Mouse (Mus musculus) hindbrain, embryonic 13.5 days (tissue): ENCODE results near the gene D17H6S53E. TPM values are rescaled to one million over a fixed set of nuclear protein-coding genes. Genes with fewer than 3 reads are reported as not detected.

ENCODE experiments used
- ATAC-seq: fragments of 200-750 bp; cut with Nextera tagmentation; 2 replicates; pipeline ENCODE4 v1.8.0; 2017; ENCODE audit warnings: moderate TSS enrichment; ENCODE audit not compliant: low FRiP score
- H3K27ac ChIP-seq: fragments of 300-500 bp; sonication (generic); 2 replicates; pipeline ENCODE4 v1.5.1; 2015; ENCODE audit warnings: inconsistent platforms, mild to moderate bottlenecking, moderate library complexity
- H3K27me3 ChIP-seq: fragments of 300-500 bp; sonication (generic); 2 replicates; pipeline ENCODE4 v1.6.1; 2015; ENCODE audit warnings: mild to moderate bottlenecking, inconsistent platforms
- H3K36me3 ChIP-seq: fragments of 300-500 bp; sonication (generic); 2 replicates; pipeline ENCODE4 v1.6.1; 2015; ENCODE audit warnings: mild to moderate bottlenecking, inconsistent platforms
- H3K4me1 ChIP-seq: fragments of 300-500 bp; sonication (generic); replicated peaks from 2 replicates; pipeline ENCODE4 v1.6.1; 2015; ENCODE audit warnings: inconsistent platforms
- H3K4me2 ChIP-seq: fragments of 300-500 bp; sonication (generic); 2 replicates; pipeline ENCODE4 v1.6.1; 2015; ENCODE audit warnings: inconsistent platforms, mild to moderate bottlenecking, moderate library complexity
- H3K4me3 ChIP-seq: fragments of 300-500 bp; sonication (generic); 2 replicates; pipeline ENCODE4 v1.5.1; 2015; ENCODE audit warnings: mild to moderate bottlenecking, inconsistent platforms
- H3K9ac ChIP-seq: fragments of 300-500 bp; sonication (generic); 2 replicates; pipeline ENCODE4 v1.6.1; 2015; ENCODE audit warnings: mild to moderate bottlenecking, inconsistent platforms
- H3K9me3 ChIP-seq: fragments of 300-500 bp; sonication (generic); 2 replicates; pipeline ENCODE4 v1.6.1; 2016; ENCODE audit warnings: inconsistent platforms
- WGBS: fragments of 180-500 bp; shearing (Covaris S2); methylation state at CpG from one replicate; pipeline ENCODE4 v1.1.7; 2015; 5-methylcytosine and 5-hydroxymethylcytosine counted together
- polyA plus RNA-seq: library from polyadenylated mRNA; unstranded; fragments of >200 nt; fragmentation: Nextera tagmentation; extraction: Ambion mirVana; gene quantifications from 2 replicates; pipeline ENCODE4 v1.2.1, GENCODE M21; 2015

The D17H6S53E gene
- polyA plus RNA-seq, 1 experiment from 2014 or later: 11.2 TPM

DNA sequence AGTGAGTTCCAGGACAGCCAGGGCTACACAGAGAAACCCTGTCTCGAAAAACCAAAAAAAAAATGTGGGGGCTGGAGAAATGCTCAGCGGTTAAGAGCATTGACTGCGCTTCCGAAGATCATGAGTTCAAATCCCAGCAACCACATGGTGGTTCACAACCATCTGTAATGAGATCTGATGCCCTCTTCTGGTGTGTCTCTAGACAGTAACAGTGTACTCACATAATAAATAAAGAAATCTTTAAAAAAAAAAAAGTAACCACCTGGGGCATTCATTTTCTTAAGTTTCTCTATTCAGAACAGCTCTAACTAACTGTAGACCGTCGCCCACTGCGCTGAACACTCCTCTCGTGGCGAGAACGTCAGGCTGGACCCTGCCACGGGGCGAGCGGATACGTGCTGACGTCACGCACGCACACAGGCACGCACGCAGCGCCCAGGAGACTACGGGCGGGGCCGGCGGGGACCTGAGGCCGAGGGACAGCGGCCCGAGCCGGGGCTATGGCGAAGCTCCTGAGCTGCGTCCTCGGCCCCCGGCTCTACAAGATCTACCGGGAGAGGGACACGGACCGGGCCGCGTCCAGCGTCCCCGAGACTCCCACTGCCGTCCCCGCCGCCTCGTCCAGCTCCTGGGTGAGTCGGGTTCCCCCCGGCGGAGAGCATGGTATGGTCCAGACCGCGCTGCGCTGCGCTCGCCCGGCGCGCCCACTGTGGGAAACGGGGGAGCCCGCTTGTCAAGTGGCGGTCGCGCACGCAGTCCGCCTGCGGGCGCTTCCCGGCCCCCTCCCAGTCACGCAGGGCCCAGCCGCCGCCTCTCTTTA is 37.1 kb upstream of the D17H6S53E start, which contains the start of gene Abhd16a:
TSS of gene Abhd16a (plus strand) at position 439 of the 820 bp plus-strand sequence.
- no peaks in the 10 kb centered on the region for H3K27me3 ChIP-seq
- H3K4me2 ChIP-seq: peak within 1 kb of the TSS; percentile 68
- peak within 1 kb of the TSS; percentile 98 for H3K27ac ChIP-seq
- peak within 1 kb of the TSS; percentile 90 for H3K9ac ChIP-seq
- peaks cover 30% of the 10 kb centered on the region for H3K36me3 ChIP-seq
- no peaks in the 10 kb centered on the region for H3K9me3 ChIP-seq
- H3K4me3 ChIP-seq: peak within 1 kb of the TSS; percentile 60
- ATAC-seq: peak; percentile 98
- peaks cover 15% of the 10 kb centered on the region for H3K4me1 ChIP-seq
- WGBS: 3% methylated on average over 60 of the region's 67 CpGs

DNA sequence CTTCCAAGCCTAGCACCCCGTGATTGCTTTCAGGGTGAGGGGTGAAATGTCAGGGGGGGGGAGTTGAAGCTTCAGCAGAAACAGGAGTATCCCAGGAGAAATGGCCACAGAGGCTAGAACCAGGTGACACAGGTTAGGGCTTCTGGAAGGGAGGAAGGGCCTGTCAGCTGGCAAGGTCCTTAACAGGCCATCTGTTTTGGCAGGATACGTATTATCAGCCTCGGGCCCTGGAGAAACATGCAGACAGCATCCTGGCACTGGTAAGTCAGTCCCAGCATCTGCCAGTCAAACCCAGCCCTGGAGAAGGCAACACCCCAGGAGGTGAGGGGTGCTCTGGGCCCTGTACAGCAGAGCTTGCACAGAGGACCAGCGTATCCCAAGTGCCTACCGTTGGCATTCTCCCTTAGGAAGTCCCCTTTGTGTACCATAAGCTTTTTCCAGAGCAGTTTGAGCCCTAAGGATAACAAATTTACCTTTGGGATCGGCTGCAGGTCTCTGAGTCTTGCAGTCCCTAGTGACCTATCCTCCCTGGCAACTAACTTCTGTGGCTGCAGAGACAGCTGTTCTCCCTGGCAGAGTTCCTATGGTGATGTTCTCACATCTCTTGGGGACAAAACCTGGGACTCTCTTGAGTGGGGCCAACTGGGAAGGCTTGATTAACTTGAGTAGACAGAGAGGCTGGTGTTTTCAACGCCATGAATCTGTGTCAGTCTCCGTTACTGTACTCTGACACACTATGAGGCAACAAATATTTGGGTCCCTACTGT is 35.8 kb upstream of the D17H6S53E start:
- peak overlapping the region; percentile 98 for H3K27ac ChIP-seq
- no peak for ATAC-seq
- WGBS: 55% methylated on average over 8 of the region's 8 CpGs
- peak overlapping the region; percentile 60 for H3K4me3 ChIP-seq
- peak overlapping the region; percentile 68 for H3K4me2 ChIP-seq
- peaks cover 15% of the 10 kb centered on the region for H3K4me1 ChIP-seq
- H3K9me3 ChIP-seq: no peaks in the 10 kb centered on the region
- H3K9ac ChIP-seq: peak overlapping the region; percentile 90
- peaks cover 43% of the 10 kb centered on the region for H3K36me3 ChIP-seq
- no peaks in the 10 kb centered on the region for H3K27me3 ChIP-seq

DNA sequence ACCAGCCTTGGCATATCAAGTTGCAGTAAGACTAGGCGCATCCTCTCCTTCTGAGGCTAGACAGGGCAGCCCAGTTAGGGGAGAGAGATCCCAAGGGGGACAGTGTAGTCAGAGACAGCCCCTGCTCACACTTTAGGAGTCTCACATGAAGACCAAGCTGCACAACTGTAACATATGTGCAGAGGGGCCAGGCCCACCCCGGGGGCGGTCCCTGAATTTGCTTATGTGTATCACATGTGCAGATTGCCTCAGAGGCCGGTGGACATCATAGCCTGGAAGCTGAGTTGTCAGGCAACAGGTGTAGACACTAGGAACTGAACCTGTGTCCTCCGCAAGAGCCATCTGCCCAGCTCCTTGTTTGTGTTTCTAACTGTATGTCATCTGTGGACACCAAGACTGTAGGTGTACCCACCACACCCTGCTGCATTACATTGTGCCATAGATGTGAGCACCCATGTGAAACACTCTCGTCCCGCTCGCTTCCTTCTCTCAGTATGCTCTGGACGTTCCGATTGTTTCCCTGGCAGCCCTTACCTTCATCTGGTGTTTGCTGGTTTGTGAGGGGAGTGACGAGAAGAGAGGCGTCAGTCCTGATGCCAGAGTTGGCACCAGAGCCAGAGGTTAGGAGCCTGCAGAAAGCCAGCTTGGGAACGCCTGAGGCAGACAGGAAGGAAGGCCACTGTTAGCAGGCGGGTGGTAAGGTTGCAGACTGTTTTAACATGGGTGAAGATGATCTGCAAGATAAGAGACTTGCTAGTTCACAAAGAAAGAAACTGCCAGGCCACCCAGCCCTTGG is 33.6 kb upstream of the D17H6S53E start:
- no peak for ATAC-seq
- Histone ChIP-seq H3K4me3 (no peak overlapping the region), H3K4me2 (no peak overlapping the region), H3K27ac (no peak overlapping the region), H3K27me3 (no peaks in the 10 kb centered on the region), H3K4me1 (peaks cover 15% of the 10 kb centered on the region), H3K36me3 (peaks cover 65% of the 10 kb centered on the region), H3K9me3 (no peaks in the 10 kb centered on the region), H3K9ac (no peak overlapping the region)
- 92% methylated on average over 14 of the region's 14 CpGs for WGBS

DNA sequence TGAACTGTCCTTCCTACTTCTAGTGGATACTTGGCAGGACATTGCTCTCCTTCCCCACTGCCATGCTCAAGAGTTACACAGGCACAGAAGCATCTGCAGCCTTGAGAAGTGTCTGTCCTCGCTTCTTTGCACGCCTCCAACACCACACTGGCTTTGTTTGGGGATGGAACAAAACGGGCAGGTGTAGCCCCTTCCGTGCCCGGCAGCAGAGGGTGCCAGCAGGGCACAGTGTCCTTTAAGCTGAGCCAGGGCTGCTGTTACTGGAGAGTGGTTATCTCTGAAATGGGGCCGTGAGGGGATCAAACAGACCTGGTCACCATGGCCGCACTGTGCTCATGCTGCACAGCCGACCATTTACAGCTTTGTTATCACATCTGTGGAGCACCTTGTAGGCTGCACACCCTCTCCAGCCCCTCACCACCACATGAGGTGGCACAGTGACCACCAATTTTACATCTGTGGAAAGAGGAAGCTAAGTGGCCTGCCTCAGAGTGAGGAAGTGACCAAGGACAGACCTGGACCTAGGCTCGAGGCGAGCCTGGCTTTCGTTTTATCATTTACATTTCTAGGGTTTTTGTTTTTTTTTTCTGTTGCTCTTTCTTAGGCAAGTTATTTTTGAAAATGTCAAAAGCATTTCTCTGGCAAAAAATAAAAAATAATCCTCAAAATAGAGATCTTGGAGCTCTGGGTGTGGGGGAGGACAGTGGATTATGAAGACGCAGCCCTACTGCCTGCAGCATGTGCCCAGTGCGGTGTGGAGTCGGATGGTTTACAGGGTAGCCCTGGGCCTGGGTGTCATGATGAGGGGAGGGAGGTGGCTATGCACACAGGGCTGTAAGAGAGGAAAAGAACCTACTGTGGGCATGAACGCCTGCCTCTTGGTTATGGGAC is 31.5 kb upstream of the D17H6S53E start:
- no peak overlapping the region for H3K4me2 ChIP-seq
- ATAC-seq: no peak
- no peaks in the 10 kb centered on the region for H3K27me3 ChIP-seq
- H3K36me3 ChIP-seq: peaks cover 86% of the 10 kb centered on the region
- H3K27ac ChIP-seq: no peak overlapping the region
- peaks cover 14% of the 10 kb centered on the region for H3K4me1 ChIP-seq
- no peaks in the 10 kb centered on the region for H3K9me3 ChIP-seq
- no peak overlapping the region for H3K4me3 ChIP-seq
- H3K9ac ChIP-seq: 0 out of 2 replicates have a peak overlapping the region, but pooled peaks have one; percentile 19
- 92% methylated on average over 15 of the region's 15 CpGs for WGBS

DNA sequence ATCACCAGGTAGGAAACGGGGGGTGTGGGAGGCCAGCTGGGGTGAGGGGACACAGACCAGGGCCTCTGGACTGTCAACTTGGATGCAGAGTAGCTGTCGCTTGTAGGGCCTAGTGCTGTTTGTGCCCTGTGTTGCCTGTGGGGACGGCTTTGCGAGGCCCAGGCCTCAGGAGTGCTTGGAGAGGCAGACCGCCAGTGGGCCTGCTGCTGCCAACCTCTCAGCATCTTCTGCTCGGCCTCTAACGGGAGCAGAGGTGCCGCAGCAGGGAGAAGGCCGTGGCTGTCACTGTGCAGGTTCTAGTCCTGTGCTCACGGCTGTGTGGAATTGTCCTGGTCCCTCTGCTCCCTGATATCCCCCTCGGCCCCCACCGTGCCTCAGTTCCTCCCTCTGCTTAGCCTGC is 29.6 kb upstream of the D17H6S53E start:
- Histone ChIP-seq H3K4me1 (no peaks in the 10 kb centered on the region), H3K36me3 (peaks cover 97% of the 10 kb centered on the region), H3K4me2 (no peak overlapping the region), H3K9ac (0 out of 2 replicates have a peak overlapping the region, but pooled peaks have one; percentile 13), H3K27ac (no peak overlapping the region), H3K9me3 (no peaks in the 10 kb centered on the region), H3K27me3 (no peaks in the 10 kb centered on the region), H3K4me3 (no peak overlapping the region)
- ATAC-seq: no peak
- WGBS: 88% methylated on average over 12 of the region's 12 CpGs

DNA sequence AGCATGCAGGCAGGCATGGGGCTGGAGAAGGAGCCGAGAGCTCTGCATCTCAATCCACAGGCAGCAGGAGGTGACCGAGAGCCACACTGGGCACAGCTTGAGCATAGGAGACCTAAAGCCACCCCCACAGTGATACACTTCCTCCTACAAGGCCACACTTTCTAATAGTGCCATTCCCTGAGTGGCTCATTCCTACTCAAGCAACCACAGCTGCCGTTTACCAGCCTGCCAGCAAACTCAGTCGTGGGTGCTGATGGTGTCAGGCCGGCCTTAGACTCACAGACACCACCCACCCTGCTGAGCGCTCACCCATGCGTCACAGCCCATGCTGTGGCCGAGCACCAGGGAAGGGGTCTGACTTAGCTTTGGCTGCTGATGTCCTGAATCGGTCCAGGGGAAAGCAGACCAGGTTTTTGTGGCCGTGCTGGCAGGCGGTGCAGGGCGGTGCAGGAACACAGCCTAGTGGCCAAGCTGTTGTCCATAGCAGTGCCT is 29.0 kb upstream of the D17H6S53E start:
- no peak overlapping the region for H3K4me3 ChIP-seq
- H3K9ac ChIP-seq: no peak overlapping the region
- peaks cover 98% of the 10 kb centered on the region for H3K36me3 ChIP-seq
- ATAC-seq: no peak
- no peaks in the 10 kb centered on the region for H3K9me3 ChIP-seq
- no peaks in the 10 kb centered on the region for H3K4me1 ChIP-seq
- H3K4me2 ChIP-seq: no peak overlapping the region
- WGBS: 80% methylated on average over 12 of the region's 12 CpGs
- H3K27ac ChIP-seq: no peak overlapping the region
- no peaks in the 10 kb centered on the region for H3K27me3 ChIP-seq

DNA sequence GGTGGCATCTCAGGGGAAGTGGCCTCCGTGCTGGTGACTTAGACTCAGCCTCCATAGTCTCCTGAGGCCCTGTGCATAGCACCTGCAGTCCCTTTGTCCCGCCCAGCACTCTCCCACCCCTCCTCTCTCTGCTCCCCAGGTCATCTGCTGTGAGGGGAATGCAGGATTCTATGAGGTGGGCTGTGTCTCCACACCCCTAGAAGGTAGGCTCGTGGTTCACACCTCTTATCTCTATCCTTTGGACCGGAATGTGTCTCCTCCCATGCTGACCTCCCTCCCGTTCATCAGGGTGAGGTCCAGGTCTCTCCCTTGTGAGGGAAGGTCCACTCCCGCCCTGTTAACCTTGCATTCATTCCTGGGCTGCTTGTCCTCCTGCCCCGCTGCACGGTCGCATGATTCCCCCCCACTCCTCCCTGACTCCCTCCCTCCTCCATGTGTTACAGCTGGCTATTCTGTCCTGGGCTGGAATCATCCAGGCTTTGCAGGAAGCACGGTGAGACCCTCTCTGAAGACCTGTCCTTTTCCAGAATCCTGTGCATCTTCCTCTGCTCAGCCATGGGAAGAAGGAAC is 25.9 kb upstream of the D17H6S53E start:
- WGBS: 80% methylated on average over 10 of the region's 10 CpGs
- no peaks in the 10 kb centered on the region for H3K27me3 ChIP-seq
- peak overlapping the region; percentile 19; the same call in 1 of the 2 replicates for H3K9ac ChIP-seq
- H3K36me3 ChIP-seq: peaks cover 90% of the 10 kb centered on the region
- no peaks in the 10 kb centered on the region for H3K4me1 ChIP-seq
- no peaks in the 10 kb centered on the region for H3K9me3 ChIP-seq
- ATAC-seq: no peak
- H3K4me3 ChIP-seq: no peak overlapping the region
- no peak overlapping the region for H3K27ac ChIP-seq
- no peak overlapping the region for H3K4me2 ChIP-seq

DNA sequence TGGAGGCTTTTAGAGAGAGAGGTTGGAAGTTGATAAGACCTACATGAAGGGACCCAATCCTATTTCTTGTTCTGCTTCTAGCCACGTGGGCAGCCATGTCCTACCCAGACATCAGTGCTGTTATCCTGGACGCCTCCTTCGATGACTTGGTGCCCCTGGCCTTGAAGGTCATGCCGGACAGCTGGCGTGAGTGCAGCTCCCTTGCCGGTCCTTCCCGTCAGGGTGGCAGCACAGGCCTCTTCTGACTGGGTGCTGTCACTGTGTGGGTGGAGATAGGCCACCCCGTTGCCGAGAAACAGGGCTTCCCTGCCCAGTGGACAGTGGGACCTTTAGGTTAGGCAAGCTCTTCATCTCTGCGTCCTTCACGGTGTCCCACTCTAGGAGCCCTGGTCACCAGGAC is 25.0 kb upstream of the D17H6S53E start:
- H3K9me3 ChIP-seq: no peaks in the 10 kb centered on the region
- peaks cover 82% of the 10 kb centered on the region for H3K36me3 ChIP-seq
- no peak for ATAC-seq
- H3K9ac ChIP-seq: no peak overlapping the region
- H3K4me2 ChIP-seq: no peak overlapping the region
- H3K4me1 ChIP-seq: peaks cover 4% of the 10 kb centered on the region
- WGBS: 93% methylated on average over 11 of the region's 11 CpGs
- H3K27me3 ChIP-seq: no peaks in the 10 kb centered on the region
- no peak overlapping the region for H3K4me3 ChIP-seq
- no peak overlapping the region for H3K27ac ChIP-seq

DNA sequence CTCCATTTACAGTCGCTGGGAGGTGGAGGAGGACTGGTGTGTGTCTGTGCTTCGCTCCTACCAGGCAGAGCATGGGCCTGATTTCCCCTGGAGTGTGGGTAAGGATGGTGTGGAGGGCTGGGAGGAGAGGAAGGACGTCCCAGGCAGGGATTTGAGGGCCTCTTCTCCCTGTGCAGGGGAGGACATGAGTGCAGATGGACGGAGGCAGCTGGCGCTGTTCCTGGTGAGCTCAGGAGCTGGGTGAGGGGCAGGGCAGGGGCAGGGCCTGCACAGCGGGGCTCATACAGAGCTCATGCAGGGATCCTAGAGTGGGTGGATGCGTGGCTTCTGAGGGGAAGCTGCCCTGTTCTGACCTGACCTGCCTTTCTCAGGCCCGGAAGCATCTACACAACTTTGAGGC is 23.9 kb upstream of the D17H6S53E start:
- H3K4me1 ChIP-seq: peaks cover 7% of the 10 kb centered on the region
- 0 out of 2 replicates have a peak overlapping the region, but pooled peaks have one; percentile 24 for H3K9ac ChIP-seq
- no peaks in the 10 kb centered on the region for H3K9me3 ChIP-seq
- ATAC-seq: no peak
- no peak overlapping the region for H3K4me2 ChIP-seq
- WGBS: 76% methylated on average over 8 of the region's 8 CpGs
- H3K27ac ChIP-seq: no peak overlapping the region
- H3K4me3 ChIP-seq: no peak overlapping the region
- H3K36me3 ChIP-seq: peaks cover 70% of the 10 kb centered on the region
- no peaks in the 10 kb centered on the region for H3K27me3 ChIP-seq

DNA sequence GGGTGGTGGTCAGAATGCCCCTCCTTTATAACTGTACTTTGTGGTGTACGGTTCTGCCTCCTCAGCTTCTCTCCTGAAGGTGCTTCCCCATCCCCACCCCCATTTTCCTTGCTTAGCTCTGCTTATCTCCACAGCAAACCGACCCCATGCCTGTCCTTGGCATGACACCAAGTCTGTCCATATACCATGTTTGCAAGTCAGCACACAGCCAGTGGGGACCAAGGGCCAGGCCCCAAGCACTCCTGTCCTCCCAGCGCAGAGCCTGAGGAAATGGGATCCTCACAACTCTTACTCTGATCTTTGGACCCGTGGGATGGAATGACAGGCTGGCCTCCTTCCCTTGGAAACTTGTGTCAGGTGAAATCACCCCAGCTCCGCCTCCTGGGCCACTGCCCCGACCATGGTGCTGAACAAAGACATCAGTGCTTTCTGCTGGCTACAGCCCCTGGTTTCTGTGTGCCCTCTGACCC is 22.9 kb upstream of the D17H6S53E start:
- H3K36me3 ChIP-seq: peaks cover 61% of the 10 kb centered on the region
- 75% methylated on average over 6 of the region's 6 CpGs for WGBS

DNA sequence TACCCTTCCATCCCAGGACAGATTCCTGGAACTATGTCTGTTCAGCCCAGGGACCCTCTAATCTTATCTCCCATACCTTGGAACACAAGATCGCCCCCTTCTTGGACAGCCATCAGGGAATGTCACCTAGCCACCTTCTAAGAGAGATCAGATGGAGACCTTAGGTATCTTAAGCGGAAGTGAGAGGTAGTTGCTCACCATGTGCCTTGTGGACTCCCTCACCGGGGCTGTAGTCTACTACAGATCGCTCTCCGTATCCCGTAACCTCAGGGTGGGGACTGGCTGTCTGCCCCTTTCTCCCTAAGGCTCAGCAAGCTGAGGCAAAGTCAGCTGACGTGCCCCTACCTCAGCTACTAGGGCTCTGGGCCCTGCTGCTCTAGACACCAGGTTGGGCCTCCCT is 22.1 kb upstream of the D17H6S53E start:
- Histone ChIP-seq H3K4me3 (no peak overlapping the region), H3K4me1 (peaks cover 7% of the 10 kb centered on the region), H3K4me2 (no peak overlapping the region), H3K36me3 (peaks cover 52% of the 10 kb centered on the region), H3K27me3 (no peaks in the 10 kb centered on the region), H3K27ac (no peak overlapping the region), H3K9ac (0 out of 2 replicates have a peak overlapping the region, but pooled peaks have one; percentile 13), H3K9me3 (no peaks in the 10 kb centered on the region)
- 96% methylated on average over 7 of the region's 7 CpGs for whole genome bisulfite sequencing
- no peak for ATAC-seq

More for the DNA sequence above, 22.9 kb upstream of the D17H6S53E start:
- ATAC-seq: no peak
- no peak overlapping the region for H3K4me3 ChIP-seq
- peaks cover 7% of the 10 kb centered on the region for H3K4me1 ChIP-seq
- no peaks in the 10 kb centered on the region for H3K9me3 ChIP-seq
- H3K9ac ChIP-seq: peak overlapping the region; percentile 24; the same call in 1 of the 2 replicates
- H3K27me3 ChIP-seq: no peaks in the 10 kb centered on the region
- no peak overlapping the region for H3K4me2 ChIP-seq
- no peak overlapping the region for H3K27ac ChIP-seq
